Mouse (Mus musculus): Measurements from ENCODE around the gene Pde8a. TPM values are rescaled to one million over a fixed set of nuclear protein-coding genes. Genes with fewer than 3 reads are reported as not detected.

Gene Pde8a
- polyA plus RNA-seq, 1 experiment from 2014 or later, result 6.5 TPM

DNA sequence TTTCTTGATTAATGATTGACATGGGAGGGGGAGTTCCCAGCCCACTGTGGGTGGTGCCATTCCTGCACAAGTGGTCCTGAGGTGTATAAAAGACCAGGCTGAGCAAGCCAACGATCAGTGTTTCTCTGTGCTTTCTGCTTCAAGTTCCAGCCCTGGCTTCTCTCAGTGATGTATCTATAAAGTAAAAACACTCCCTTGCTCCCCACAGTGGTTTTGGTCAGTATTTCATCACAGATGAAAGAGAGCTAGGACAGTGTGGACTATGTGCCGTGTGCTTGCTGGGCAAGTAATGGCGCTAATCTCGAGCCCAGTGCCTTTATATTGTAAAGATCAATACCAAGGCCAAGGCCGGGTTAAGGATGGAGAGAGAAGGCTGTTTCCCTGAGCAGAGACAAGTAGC, 108.4 kb downstream of the Pde8a start:
- Histone ChIP-seq H3K9me3 (ENCODE audit: low read length) (no peaks in the 10 kb centered on the region), H3K36me3 (ENCODE audit: insufficient read depth, low read length) (no peaks in the 10 kb centered on the region), H3K4me1 (ENCODE audit: insufficient read depth, low read depth, low read length) (no peaks in the 10 kb centered on the region), H3K9ac (replicated peaks; ENCODE audit: low read depth) (no peak overlapping the region), H3K27me3 (replicated peaks; ENCODE audit: insufficient read depth, low read length) (no peaks in the 10 kb centered on the region), H3K27ac (ENCODE audit: low read length) (no peak overlapping the region), H3K4me3 (ENCODE audit: low read depth, low read length) (no peak overlapping the region), H3K4me2 (replicated peaks; ENCODE audit: low read depth, low read length) (no peak overlapping the region)
- WGBS, result 80% methylated on average over 5 of the region's 5 CpGs
- ATAC-seq, result no peak
- TF ChIP-seq CTCF (IDR thresholded peaks at IDR 0.05) (peak; percentile 42), EP300 (IDR thresholded peaks at IDR 0.05) (no peak)
- peak; percentile 21 for DNase-seq (ENCODE audit: low spot score)

DNA sequence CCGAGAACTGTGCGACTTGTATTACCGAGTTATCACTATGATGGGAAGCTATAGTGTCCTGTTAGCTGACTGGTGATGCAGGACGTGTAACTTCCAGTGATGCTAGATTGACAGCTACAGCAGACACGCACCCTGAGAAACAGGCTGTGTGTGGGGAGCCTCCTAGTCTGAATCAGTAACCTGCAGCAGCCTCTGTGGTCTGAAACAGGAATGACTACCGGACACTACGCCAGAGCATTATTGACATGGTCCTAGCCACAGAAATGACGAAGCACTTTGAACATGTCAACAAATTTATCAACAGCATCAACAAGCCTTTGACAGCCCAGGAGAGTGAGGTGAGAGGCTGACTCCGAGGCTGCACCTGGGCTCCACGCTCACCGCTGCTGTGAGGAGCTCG, 112.6 kb downstream of the Pde8a start:
- no peaks in the 10 kb centered on the region for H3K27me3 ChIP-seq (replicated peaks; ENCODE audit: insufficient read depth, low read length)
- TF ChIP-seq CTCF (IDR thresholded peaks at IDR 0.05) (no peak), EP300 (IDR thresholded peaks at IDR 0.05) (no peak)
- 67% methylated on average over 12 of the region's 12 CpGs for WGBS

DNA sequence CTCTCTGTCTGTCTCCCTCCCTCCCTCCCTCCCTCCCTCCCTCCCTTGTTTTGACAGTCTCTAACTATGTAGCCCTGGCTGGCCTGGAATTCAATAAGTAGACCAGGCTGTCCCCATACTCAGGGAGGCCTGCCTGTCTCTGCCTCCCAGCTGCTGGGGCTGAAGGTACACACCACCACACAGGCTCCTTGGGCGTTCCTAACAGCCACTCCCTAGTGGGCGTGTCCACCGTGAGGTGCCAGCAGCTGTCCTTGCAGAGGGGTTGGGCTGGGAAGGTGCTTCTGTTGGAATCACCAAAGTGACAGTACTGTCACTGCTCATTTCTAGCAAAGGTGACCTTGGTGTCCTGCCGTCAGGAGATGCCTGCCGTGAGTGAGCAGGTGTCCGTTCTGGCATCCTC, 113.5 kb downstream of the Pde8a start:
- no peak overlapping the region for H3K4me3 ChIP-seq (ENCODE audit: low read depth, low read length)
- DNase-seq (ENCODE audit: low spot score), result no peak
- no peaks in the 10 kb centered on the region for H3K4me1 ChIP-seq (ENCODE audit: insufficient read depth, low read depth, low read length)
- no peak for TF ChIP-seq EP300 (IDR thresholded peaks at IDR 0.05)
- no peak for TF ChIP-seq CTCF (IDR thresholded peaks at IDR 0.05)
- H3K27ac ChIP-seq (ENCODE audit: low read length), result no peak overlapping the region
- H3K9ac ChIP-seq (replicated peaks; ENCODE audit: low read depth), result no peak overlapping the region
- no peak overlapping the region for H3K4me2 ChIP-seq (replicated peaks; ENCODE audit: low read depth, low read length)
- WGBS, result 74% methylated on average over 6 of the region's 6 CpGs
- H3K27me3 ChIP-seq (replicated peaks; ENCODE audit: insufficient read depth, low read length), result no peaks in the 10 kb centered on the region
- no peaks in the 10 kb centered on the region for H3K9me3 ChIP-seq (ENCODE audit: low read length)
- ATAC-seq, result no peak
- H3K36me3 ChIP-seq (ENCODE audit: insufficient read depth, low read length), result no peaks in the 10 kb centered on the region

More for the DNA sequence above, 112.6 kb downstream of the Pde8a start:
- DNase-seq (ENCODE audit: low spot score) (no peak), ATAC-seq (no peak)
- Histone ChIP-seq H3K9me3 (ENCODE audit: low read length) (no peaks in the 10 kb centered on the region), H3K27ac (ENCODE audit: low read length) (no peak overlapping the region), H3K36me3 (ENCODE audit: insufficient read depth, low read length) (no peaks in the 10 kb centered on the region), H3K4me3 (ENCODE audit: low read depth, low read length) (no peak overlapping the region), H3K9ac (replicated peaks; ENCODE audit: low read depth) (no peak overlapping the region), H3K4me2 (replicated peaks; ENCODE audit: low read depth, low read length) (no peak overlapping the region), H3K4me1 (ENCODE audit: insufficient read depth, low read depth, low read length) (no peaks in the 10 kb centered on the region)

GRCm38 (mm10) chr7:81327661-81328060, 114.3 kb downstream of the Pde8a start:
- H3K27me3 ChIP-seq (replicated peaks; ENCODE audit: insufficient read depth, low read length), result no peaks in the 10 kb centered on the region
- H3K9ac ChIP-seq (replicated peaks; ENCODE audit: low read depth), result no peak overlapping the region
- no peak for TF ChIP-seq CTCF (IDR thresholded peaks at IDR 0.05)
- TF ChIP-seq EP300 (IDR thresholded peaks at IDR 0.05), result no peak
- no peak overlapping the region for H3K4me3 ChIP-seq (ENCODE audit: low read depth, low read length)
- 77% methylated on average over 10 of the region's 10 CpGs for WGBS
- no peak overlapping the region for H3K27ac ChIP-seq (ENCODE audit: low read length)
- H3K36me3 ChIP-seq (ENCODE audit: insufficient read depth, low read length), result no peaks in the 10 kb centered on the region
- DNase-seq (ENCODE audit: low spot score) (no peak), ATAC-seq (no peak)
- H3K4me1 ChIP-seq (ENCODE audit: insufficient read depth, low read depth, low read length), result no peaks in the 10 kb centered on the region
- no peaks in the 10 kb centered on the region for H3K9me3 ChIP-seq (ENCODE audit: low read length)
- no peak overlapping the region for H3K4me2 ChIP-seq (replicated peaks; ENCODE audit: low read depth, low read length)

DNA sequence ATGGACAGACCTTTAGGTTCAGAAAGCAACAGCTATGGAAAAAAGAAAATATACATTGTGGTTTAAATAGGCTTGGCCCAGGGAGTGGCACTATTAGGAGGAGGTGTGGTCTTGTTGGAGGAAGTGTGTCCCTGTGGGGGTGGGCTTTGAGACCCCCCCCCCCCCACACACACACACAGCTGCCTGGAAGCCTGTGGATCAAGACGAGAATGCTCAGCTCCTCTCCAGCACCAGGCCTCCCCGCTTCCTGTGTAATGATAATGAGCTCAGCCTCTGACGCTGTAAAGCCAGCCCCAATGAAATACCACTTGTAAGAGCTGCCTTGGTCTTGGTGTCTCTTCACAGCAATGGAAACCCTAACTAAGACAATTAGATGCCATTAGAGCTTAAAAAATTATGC, 117.4 kb downstream of the Pde8a start:
- Histone ChIP-seq H3K27ac (ENCODE audit: low read length) (no peak overlapping the region), H3K27me3 (replicated peaks; ENCODE audit: insufficient read depth, low read length) (no peaks in the 10 kb centered on the region), H3K4me1 (ENCODE audit: insufficient read depth, low read depth, low read length) (no peaks in the 10 kb centered on the region), H3K4me3 (ENCODE audit: low read depth, low read length) (no peak overlapping the region), H3K36me3 (ENCODE audit: insufficient read depth, low read length) (peaks cover 7% of the 10 kb centered on the region; the same call in 1 of the 2 replicates), H3K9ac (replicated peaks; ENCODE audit: low read depth) (no peak overlapping the region), H3K9me3 (ENCODE audit: low read length) (no peaks in the 10 kb centered on the region), H3K4me2 (replicated peaks; ENCODE audit: low read depth, low read length) (no peak overlapping the region)
- TF ChIP-seq EP300 (IDR thresholded peaks at IDR 0.05), result no peak
- TF ChIP-seq CTCF (IDR thresholded peaks at IDR 0.05), result no peak
- 39% methylated on average over 3 of the region's 3 CpGs for WGBS
- DNase-seq (ENCODE audit: low spot score) (no peak), ATAC-seq (no peak)

- Histone ChIP-seq H3K9ac (replicated peaks; ENCODE audit: low read depth) (no peak overlapping the region), H3K9me3 (ENCODE audit: low read length) (no peaks in the 10 kb centered on the region), H3K36me3 (ENCODE audit: insufficient read depth, low read length) (peaks cover 7% of the 10 kb centered on the region; the same call in 1 of the 2 replicates), H3K4me2 (replicated peaks; ENCODE audit: low read depth, low read length) (no peak overlapping the region), H3K27ac (ENCODE audit: low read length) (no peak overlapping the region), H3K4me1 (ENCODE audit: insufficient read depth, low read depth, low read length) (no peaks in the 10 kb centered on the region), H3K4me3 (ENCODE audit: low read depth, low read length) (no peak overlapping the region), H3K27me3 (replicated peaks; ENCODE audit: insufficient read depth, low read length) (no peaks in the 10 kb centered on the region)
- ATAC-seq (no peak), DNase-seq (ENCODE audit: low spot score) (no peak)
- WGBS, result 83% methylated on average over 7 of the region's 7 CpGs
- no peak for TF ChIP-seq EP300 (IDR thresholded peaks at IDR 0.05)
- no peak for TF ChIP-seq CTCF (IDR thresholded peaks at IDR 0.05)
Observed at GRCm38 (mm10) chr7:81331851-81332250, 118.5 kb downstream of the Pde8a start.

Measured in lung, postnatal 0 days (tissue).